Mouse (Mus musculus): ENCODE measurements around the gene Mdm2. TPM values are rescaled to one million over a fixed set of nuclear protein-coding genes. Genes with fewer than 3 reads are reported as not detected.

The Mdm2 gene
- polyA plus RNA-seq, 1 experiment = 2.1 TPM

DNA sequence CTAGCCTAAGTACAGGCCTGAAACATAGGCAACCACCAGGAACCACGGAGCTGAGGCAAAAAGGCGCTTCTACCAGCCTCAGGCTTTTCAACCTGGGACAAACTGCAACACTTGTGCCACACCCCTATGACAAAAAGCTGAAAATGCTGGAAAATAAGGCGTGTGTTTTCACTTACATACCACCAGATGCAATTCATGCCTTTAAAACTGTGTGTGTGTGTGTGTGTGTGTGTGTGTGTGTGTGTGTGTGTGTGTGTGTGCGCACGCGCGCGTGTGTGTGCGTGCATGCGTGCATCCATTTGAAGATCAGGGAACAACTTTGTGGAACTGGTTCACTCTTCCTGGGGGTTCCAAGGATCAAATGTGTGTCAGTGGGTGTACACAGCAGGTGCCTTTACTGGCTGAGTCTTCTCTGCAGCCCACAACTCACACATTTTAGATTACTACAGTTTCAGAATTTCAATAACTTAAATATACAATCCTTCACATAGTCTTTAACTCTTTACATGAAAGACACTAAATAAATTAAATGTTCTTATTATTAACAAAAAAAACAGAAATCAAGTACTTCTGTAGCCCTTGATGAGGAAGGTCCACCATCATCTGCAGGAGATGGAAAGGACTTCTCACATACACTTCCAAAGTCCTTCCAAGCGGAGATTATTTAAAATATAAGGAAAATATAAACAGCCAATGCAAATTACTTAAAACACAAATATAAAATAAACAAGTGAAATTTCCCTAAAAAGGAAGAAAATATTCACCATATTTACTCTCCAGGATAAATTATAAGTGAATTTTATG, 21.1 kb downstream of the Mdm2 start:
- Histone ChIP-seq H3K9me3 (ENCODE audit: control insufficient read depth, low read length) (no peaks in the 10 kb centered on the region), H3K27me3 (ENCODE audit: control insufficient read depth) (no peaks in the 10 kb centered on the region), H3K4me1 (ENCODE audit: control insufficient read depth) (no peaks in the 10 kb centered on the region), H3K36me3 (ENCODE audit: control insufficient read depth) (peaks cover 66% of the 10 kb centered on the region), H3K4me3 (replicated peaks) (no peak overlapping the region)
- no peak for TF ChIP-seq TAL1 (IDR thresholded peaks at IDR 0.05; ENCODE audit: low read length)
- no peak for TF ChIP-seq GATA1 (IDR thresholded peaks at IDR 0.05; ENCODE audit: low read length)

DNA sequence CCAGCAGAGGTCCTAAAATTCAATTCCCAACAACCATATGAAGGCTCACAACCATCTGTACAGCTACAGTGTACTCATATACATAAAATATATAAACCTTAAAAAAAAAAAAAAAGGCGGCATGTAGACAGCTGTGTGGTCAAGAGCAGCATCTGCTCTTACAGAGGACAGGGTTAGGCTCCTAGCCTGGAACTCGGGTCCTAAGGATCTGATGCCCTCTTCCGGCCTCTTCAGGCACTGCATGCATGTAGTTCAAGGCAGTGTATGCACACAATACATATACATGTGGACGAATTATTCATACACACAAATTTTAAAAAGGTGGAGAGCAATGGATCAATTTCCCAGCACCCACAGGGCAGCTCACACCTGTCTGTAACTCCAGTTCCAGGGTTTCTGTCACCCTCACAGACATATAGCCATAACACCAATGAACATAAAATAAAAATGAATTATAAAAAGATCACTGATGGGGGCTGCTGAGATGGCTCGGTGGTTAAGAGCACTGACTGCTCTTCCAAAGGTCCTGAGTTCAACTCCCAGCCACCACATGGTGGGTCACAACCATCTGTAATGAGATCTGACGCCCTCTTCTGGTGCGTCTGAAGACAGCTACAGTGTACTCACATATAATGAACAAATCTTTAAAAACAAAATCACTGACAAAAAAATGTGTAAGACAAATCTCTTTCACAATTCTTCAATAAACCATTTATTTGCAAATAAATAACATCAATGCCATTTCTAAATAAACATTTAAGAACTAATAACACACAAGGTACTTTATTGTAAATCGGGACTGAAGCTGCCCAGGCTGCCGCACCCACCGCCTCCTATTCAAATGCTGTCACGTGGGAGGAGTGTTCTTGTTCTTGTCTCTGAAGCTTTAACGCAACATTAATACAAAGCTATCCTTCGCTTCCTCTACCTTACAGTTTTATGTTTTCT, 22.1 kb downstream of the Mdm2 start:
- H3K4me1 ChIP-seq (ENCODE audit: control insufficient read depth) = no peaks in the 10 kb centered on the region
- TF ChIP-seq GATA1 (IDR thresholded peaks at IDR 0.05; ENCODE audit: low read length) (no peak), TAL1 (IDR thresholded peaks at IDR 0.05; ENCODE audit: low read length) (no peak)
- no peak overlapping the region for H3K4me3 ChIP-seq (replicated peaks)
- no peaks in the 10 kb centered on the region for H3K27me3 ChIP-seq (ENCODE audit: control insufficient read depth)
- H3K9me3 ChIP-seq (ENCODE audit: control insufficient read depth, low read length) = no peaks in the 10 kb centered on the region
- peaks cover 56% of the 10 kb centered on the region for H3K36me3 ChIP-seq (ENCODE audit: control insufficient read depth)

DNA sequence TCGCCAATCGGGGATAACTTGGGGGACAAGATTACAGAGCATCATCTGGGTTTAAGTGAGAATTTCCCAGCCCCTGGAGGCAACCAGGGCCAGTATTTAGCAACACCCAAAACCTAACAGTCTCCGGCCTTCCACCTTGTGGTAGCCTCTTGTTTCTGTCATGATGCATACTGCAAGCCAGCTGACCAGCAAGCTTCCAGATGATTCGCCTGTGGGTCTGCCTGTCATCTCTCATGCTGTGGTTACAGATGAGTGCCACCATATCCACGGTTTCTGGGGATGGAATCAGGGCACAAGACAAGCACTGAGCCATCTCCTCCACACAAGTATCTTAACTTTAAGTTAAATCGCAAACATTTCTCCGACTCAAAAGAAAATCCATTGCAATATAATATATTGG, 23.0 kb downstream of the Mdm2 start:
- H3K4me3 ChIP-seq (replicated peaks) = no peak overlapping the region
- H3K9me3 ChIP-seq (ENCODE audit: control insufficient read depth, low read length) = no peaks in the 10 kb centered on the region
- TF ChIP-seq GATA1 (IDR thresholded peaks at IDR 0.05; ENCODE audit: low read length) = no peak
- no peak for TF ChIP-seq TAL1 (IDR thresholded peaks at IDR 0.05; ENCODE audit: low read length)
- H3K36me3 ChIP-seq (ENCODE audit: control insufficient read depth) = peaks cover 49% of the 10 kb centered on the region
- no peaks in the 10 kb centered on the region for H3K4me1 ChIP-seq (ENCODE audit: control insufficient read depth)
- H3K27me3 ChIP-seq (ENCODE audit: control insufficient read depth) = no peaks in the 10 kb centered on the region

DNA sequence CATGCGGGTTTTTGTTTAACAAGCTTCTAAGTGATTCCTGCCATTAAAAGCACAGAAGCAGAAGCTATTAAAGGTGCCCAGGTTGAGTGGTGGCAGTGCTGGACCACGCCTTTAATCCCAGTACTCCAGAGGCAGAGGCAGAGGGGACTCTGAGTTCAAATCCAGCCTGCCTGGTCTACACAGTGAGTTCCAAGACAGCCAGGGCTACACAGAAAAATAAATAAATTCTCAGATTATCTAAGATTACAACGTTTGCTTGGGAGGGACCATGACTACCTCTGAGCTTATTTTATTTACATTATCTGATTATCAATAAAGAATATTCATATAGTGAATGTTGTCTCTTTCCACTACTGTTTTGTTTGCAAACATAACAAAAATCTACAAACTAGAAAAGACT, 23.5 kb downstream of the Mdm2 start:
- no peaks in the 10 kb centered on the region for H3K27me3 ChIP-seq (ENCODE audit: control insufficient read depth)
- no peaks in the 10 kb centered on the region for H3K9me3 ChIP-seq (ENCODE audit: control insufficient read depth, low read length)
- no peak overlapping the region for H3K4me3 ChIP-seq (replicated peaks)
- H3K4me1 ChIP-seq (ENCODE audit: control insufficient read depth) = no peaks in the 10 kb centered on the region
- TF ChIP-seq GATA1 (IDR thresholded peaks at IDR 0.05; ENCODE audit: low read length) (no peak), TAL1 (IDR thresholded peaks at IDR 0.05; ENCODE audit: low read length) (no peak)
- H3K36me3 ChIP-seq (ENCODE audit: control insufficient read depth) = peaks cover 43% of the 10 kb centered on the region

DNA sequence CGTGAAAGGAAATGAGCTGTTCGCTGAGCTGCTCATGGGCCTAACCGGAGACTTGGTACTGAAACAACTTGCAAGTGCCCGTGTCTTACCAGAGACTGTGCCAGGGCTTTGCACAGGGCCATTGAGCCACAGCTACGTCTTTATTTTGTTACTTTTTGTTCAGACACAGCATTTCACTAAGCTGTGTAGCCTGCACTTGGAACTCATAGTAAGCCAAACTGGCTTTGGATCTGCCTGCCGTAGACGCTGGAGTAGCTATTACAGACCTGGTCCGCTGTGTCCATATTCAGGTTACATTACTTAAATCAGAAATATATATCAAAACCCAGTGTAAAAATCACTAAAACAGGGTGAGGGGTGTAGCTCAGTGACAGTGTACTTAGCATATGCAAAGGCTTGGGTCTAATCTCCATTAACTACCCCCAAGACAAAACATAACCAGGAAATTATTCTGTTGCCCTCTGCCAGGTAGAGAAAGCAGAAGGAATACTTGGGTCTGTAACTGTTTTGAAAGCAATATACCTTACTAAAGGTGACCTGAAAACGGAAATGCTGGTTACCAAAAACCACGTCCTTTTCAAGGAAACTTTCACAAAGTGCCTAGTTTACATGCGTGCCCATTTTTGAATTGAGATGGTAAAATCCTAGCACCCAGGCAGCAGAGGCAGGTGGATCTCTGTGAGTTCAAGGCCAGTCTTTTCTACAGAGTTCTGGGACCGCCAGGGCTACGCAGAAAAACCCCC, 24.5 kb downstream of the Mdm2 start:
- H3K4me1 ChIP-seq (ENCODE audit: control insufficient read depth) = no peaks in the 10 kb centered on the region
- TF ChIP-seq GATA1 (IDR thresholded peaks at IDR 0.05; ENCODE audit: low read length) (no peak), TAL1 (IDR thresholded peaks at IDR 0.05; ENCODE audit: low read length) (no peak)
- H3K4me3 ChIP-seq (replicated peaks) = no peak overlapping the region
- H3K36me3 ChIP-seq (ENCODE audit: control insufficient read depth) = peaks cover 35% of the 10 kb centered on the region
- no peaks in the 10 kb centered on the region for H3K27me3 ChIP-seq (ENCODE audit: control insufficient read depth)
- H3K9me3 ChIP-seq (ENCODE audit: control insufficient read depth, low read length) = no peaks in the 10 kb centered on the region

DNA sequence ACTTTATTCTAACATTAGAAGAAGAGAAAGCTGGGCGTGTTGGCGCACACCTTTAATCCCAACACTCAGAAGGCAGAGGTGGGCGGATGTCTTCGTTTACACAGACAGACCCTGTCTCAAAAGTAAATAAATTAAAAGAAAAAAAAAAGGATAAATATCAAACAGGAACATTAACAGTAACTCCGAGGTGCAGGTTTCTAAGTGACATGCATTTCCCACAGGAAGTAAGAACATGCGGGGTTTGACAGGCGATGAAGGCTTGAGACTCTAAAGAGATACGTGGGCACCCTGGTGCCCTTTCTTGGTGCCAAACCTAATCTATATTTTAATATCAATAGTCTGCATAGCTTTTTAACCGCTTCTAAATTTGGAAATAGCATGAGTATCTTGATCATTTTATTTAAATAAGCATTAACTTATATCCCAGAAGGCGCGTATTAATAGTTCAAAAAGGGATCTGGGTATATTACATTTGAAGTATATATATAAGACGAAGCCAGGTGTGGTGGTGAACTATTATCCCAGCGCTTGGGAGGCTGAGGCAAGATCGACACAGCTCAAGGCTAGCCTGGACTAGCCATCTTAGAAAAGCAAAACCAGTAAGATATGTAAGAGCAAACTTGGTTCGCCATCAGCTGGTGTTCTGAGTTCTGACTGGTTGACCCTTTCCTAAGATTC, 25.2 kb downstream of the Mdm2 start:
- TF ChIP-seq TAL1 (IDR thresholded peaks at IDR 0.05; ENCODE audit: low read length) = no peak
- no peak for TF ChIP-seq GATA1 (IDR thresholded peaks at IDR 0.05; ENCODE audit: low read length)
- H3K36me3 ChIP-seq (ENCODE audit: control insufficient read depth) = peaks cover 28% of the 10 kb centered on the region
- no peak overlapping the region for H3K4me3 ChIP-seq (replicated peaks)

DNA sequence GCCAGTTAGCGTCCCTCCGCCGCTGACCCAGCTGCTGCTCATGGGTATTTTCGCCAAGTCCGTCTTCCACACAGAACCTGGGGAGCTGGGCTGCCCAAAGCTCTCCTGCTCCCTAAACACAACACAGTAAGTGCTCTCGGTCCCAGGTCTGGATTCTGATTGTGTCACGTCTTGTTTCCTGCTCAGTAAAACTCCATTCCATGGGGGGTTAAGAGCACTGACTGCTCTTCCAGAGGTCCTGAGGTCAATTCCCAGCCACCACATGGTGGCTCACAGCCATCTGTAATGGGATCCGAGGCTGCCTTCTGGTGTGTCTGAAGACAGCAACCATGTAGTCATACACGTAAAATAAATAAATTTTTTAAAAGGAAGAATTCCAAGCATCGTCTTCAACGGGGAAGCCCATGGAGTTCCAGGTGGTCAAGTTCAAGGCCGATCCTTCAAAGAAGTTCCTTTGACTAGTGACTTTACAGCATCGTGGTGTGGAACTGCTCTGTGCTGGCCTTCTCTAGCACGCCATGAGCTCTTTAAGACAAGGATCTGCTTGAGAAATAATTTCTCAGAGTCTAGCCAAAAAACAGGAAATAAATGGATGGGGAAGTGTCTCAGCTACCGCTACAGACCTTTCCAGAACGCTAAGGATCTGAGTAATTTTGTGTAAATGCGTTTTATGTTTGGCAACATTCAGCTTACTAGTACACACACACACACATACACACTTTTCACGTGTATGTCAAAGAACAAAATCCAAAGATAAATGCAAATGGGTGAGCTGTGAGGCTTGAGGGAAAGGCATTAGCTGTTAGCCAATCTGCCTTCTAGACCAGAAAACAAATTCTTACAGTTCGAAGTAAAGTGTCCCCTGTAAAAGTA, 26.0 kb downstream of the Mdm2 start:
- no peak overlapping the region for H3K4me3 ChIP-seq (replicated peaks)
- no peaks in the 10 kb centered on the region for H3K9me3 ChIP-seq (ENCODE audit: control insufficient read depth, low read length)
- no peaks in the 10 kb centered on the region for H3K4me1 ChIP-seq (ENCODE audit: control insufficient read depth)
- no peaks in the 10 kb centered on the region for H3K27me3 ChIP-seq (ENCODE audit: control insufficient read depth)
- TF ChIP-seq TAL1 (IDR thresholded peaks at IDR 0.05; ENCODE audit: low read length) (no peak), GATA1 (IDR thresholded peaks at IDR 0.05; ENCODE audit: low read length) (no peak)
- H3K36me3 ChIP-seq (ENCODE audit: control insufficient read depth) = peaks cover 20% of the 10 kb centered on the region

More for the DNA sequence above, 25.2 kb downstream of the Mdm2 start:
- Histone ChIP-seq H3K4me1 (ENCODE audit: control insufficient read depth) (no peaks in the 10 kb centered on the region), H3K27me3 (ENCODE audit: control insufficient read depth) (no peaks in the 10 kb centered on the region), H3K9me3 (ENCODE audit: control insufficient read depth, low read length) (no peaks in the 10 kb centered on the region)

DNA sequence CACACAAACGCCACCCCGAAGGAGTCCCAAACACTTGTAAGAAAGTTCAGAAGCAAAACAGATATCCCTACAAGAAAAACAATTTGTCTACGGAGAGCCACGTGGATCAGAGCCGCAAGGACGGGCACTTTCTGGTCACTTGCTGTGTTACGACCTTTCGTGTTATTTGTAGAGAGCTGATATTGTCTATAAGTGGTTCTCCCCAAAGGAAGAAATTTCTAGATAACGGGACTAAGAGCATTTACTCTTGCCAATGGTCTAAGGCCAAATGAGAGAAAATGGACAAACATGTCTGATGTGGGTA, 26.9 kb downstream of the Mdm2 start:
- no peak overlapping the region for H3K4me3 ChIP-seq (replicated peaks)
- peaks cover 4% of the 10 kb centered on the region for H3K4me1 ChIP-seq (ENCODE audit: control insufficient read depth)
- H3K36me3 ChIP-seq (ENCODE audit: control insufficient read depth) = peaks cover 11% of the 10 kb centered on the region
- no peaks in the 10 kb centered on the region for H3K27me3 ChIP-seq (ENCODE audit: control insufficient read depth)
- no peak for TF ChIP-seq GATA1 (IDR thresholded peaks at IDR 0.05; ENCODE audit: low read length)
- no peak for TF ChIP-seq TAL1 (IDR thresholded peaks at IDR 0.05; ENCODE audit: low read length)
- H3K9me3 ChIP-seq (ENCODE audit: control insufficient read depth, low read length) = no peaks in the 10 kb centered on the region

Data from erythroblast, embryonic 14.5 days (primary cell).